Mouse (Mus musculus) megakaryocyte, embryonic 14.5 days (primary cell): Measurements from ENCODE around the gene Cnksr2. TPM values are rescaled to one million over a fixed set of nuclear protein-coding genes. Genes with fewer than 3 reads are reported as not detected.

Experiments used
- H3K27me3 ChIP-seq: replicated peaks from 2 replicates; pipeline ENCODE3; 2012; ENCODE audit warnings: inconsistent platforms
- H3K36me3 ChIP-seq: replicated peaks from 2 replicates; pipeline ENCODE3; 2012; ENCODE audit warnings: low read length, inconsistent platforms, mixed read lengths
- H3K4me1 ChIP-seq: 2 replicates; pipeline ENCODE4 v1.6.1; 2012; ENCODE audit warnings: inconsistent platforms
- H3K4me3 ChIP-seq: replicated peaks from 2 replicates; pipeline ENCODE3; 2012; ENCODE audit warnings: moderate library complexity, mild to moderate bottlenecking, inconsistent platforms
- H3K9me3 ChIP-seq: 2 replicates; pipeline ENCODE4 v1.6.1; 2012; ENCODE audit warnings: inconsistent platforms
- FLI1 ChIP-seq: IDR thresholded peaks from 2 replicates; pipeline ENCODE4 v1.6.1; 2012; ENCODE audit warnings: low read length, inconsistent platforms, mixed read lengths
- GATA1 ChIP-seq: IDR thresholded peaks from 3 replicates; pipeline ENCODE4 v1.6.1; 2012; ENCODE audit warnings: mixed read lengths, low read length, inconsistent platforms, borderline replicate concordance
- polyA plus RNA-seq: library from polyadenylated mRNA; stranded (reverse); fragments of >175 nt; gene quantifications from 2 replicates; pipeline ENCODE4 v1.2.3, GENCODE M21; 2012; ENCODE audit warnings: low replicate concordance; ENCODE audit not compliant: insufficient read depth

The Cnksr2 gene
- polyA plus RNA-seq, 1 experiment: not detected

- no peaks in the 10 kb centered on the region for H3K4me1 ChIP-seq
- no peak within 1 kb of the TSS for H3K4me3 ChIP-seq
- TF ChIP-seq GATA1 (no peak), FLI1 (no peak)
- no peaks in the 10 kb centered on the region for H3K36me3 ChIP-seq
- peaks cover 20% of the 10 kb centered on the region for H3K9me3 ChIP-seq
- H3K27me3 ChIP-seq: peaks cover 26% of the 10 kb centered on the region
Measured at GRCm38 (mm10) chrX:157818207-157818920, 224.7 kb downstream of the Cnksr2 start, which contains the start of gene Klhl34. Gene Klhl34 (plus strand): TSS chrX:157818435.

DNA sequence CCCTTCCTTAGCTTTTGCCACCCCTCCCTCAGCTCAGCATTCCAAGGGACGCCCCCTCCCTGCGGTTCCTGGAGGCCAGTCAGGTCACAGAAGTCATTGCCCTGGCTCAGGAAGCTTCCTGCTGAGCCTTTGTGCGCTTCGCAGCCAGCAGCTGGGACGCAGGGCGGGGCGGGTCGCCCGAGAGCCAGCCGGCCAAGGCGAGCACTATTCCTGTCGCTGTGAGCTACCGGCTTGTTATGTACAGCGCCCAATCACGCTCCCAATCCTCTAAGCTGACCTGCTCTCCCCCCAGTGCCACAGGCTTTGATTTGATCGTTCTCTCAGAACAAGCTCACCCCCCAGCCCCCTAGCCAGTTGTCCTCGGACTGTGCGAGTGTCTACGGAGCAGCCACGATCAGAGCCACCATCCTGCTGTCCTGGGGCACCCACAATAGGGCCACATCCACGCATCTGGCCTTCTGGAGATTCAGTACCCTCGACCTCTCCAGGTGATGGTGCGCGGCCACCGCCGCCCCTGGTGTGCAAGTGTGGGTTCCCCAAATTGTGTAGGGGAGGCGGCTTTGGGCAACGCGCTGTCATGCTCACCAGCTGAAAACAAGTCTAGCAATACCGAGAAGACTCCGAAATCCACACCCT, 225.4 kb downstream of the Cnksr2 start:
- TF ChIP-seq FLI1 (no peak), GATA1 (no peak)
- H3K4me3 ChIP-seq: no peak overlapping the region

GRCm38 (mm10) chrX:157809721-157810120, 233.4 kb downstream of the Cnksr2 start:
- H3K4me3 ChIP-seq: no peak overlapping the region
- H3K4me1 ChIP-seq: no peaks in the 10 kb centered on the region
- H3K9me3 ChIP-seq: no peaks in the 10 kb centered on the region
- TF ChIP-seq FLI1: no peak
- no peak for TF ChIP-seq GATA1
- no peaks in the 10 kb centered on the region for H3K27me3 ChIP-seq
- no peaks in the 10 kb centered on the region for H3K36me3 ChIP-seq

More for the DNA sequence above, 225.4 kb downstream of the Cnksr2 start:
- Histone ChIP-seq H3K4me1 (no peaks in the 10 kb centered on the region), H3K27me3 (peaks cover 26% of the 10 kb centered on the region), H3K9me3 (peaks cover 20% of the 10 kb centered on the region), H3K36me3 (no peaks in the 10 kb centered on the region)

GRCm38 (mm10) chrX:157801669-157802068, 241.4 kb downstream of the Cnksr2 start:
- H3K9me3 ChIP-seq: no peaks in the 10 kb centered on the region
- H3K36me3 ChIP-seq: no peaks in the 10 kb centered on the region
- H3K4me3 ChIP-seq: no peak overlapping the region
- H3K4me1 ChIP-seq: no peaks in the 10 kb centered on the region
- no peaks in the 10 kb centered on the region for H3K27me3 ChIP-seq
- TF ChIP-seq GATA1: no peak
- TF ChIP-seq FLI1: no peak

Other genes starting within 250 kb of the Cnksr2 start
- not detected in 2 replicates for gene Klhl34, start 224.9 kb downstream of the Cnksr2 start, polyA plus RNA-seq